Mouse (Mus musculus) heart, adult 2 months (tissue): ENCODE data around the gene Srgap3. TPM values are rescaled to one million over a fixed set of nuclear protein-coding genes. Genes with fewer than 3 reads are reported as not detected.

Source experiments
- DNase-seq, 2 experiments: peaks; one replicate each; pipeline ENCODE4 v3.0.0; 2021
- H3K27ac ChIP-seq: fragments of 200-600 bp; 2 replicates; pipeline ENCODE4 v1.8.1; 2022
- H3K27me3 ChIP-seq: fragments of 200-500 bp; 2 replicates; pipeline ENCODE4 v1.6.1; 2012; ENCODE audit warnings: mild to moderate bottlenecking, low read length, inconsistent platforms, mixed read lengths; ENCODE audit not compliant: control insufficient read depth, insufficient read depth
- H3K36me3 ChIP-seq: fragments of 200-500 bp; 2 replicates; pipeline ENCODE4 v1.6.1; 2012; ENCODE audit warnings: low read length, inconsistent platforms; ENCODE audit not compliant: control insufficient read depth, insufficient read depth
- H3K4me1 ChIP-seq: fragments of 200-500 bp; 2 replicates; pipeline ENCODE4 v1.6.1; 2011; ENCODE audit warnings: low read length; ENCODE audit not compliant: control insufficient read depth, insufficient read depth
- H3K4me3 ChIP-seq: fragments of 200-600 bp; 2 replicates; pipeline ENCODE4 v1.8.1; 2022
- H3K79me2 ChIP-seq: fragments of 200-500 bp; replicated peaks from 2 replicates; pipeline ENCODE4 v1.6.1; 2012; ENCODE audit warnings: mild to moderate bottlenecking, inconsistent platforms, low read length, moderate library complexity, mixed read lengths; ENCODE audit not compliant: control insufficient read depth, insufficient read depth
- H3K9ac ChIP-seq: fragments of 200-500 bp; 2 replicates; pipeline ENCODE4 v1.6.1; 2012; ENCODE audit warnings: low read depth, mild to moderate bottlenecking, control low read depth, inconsistent platforms, low read length, mixed read lengths
- CTCF ChIP-seq: fragments of 200-600 bp; IDR thresholded peaks from 2 replicates; pipeline ENCODE4 v1.8.1; 2022; ENCODE audit warnings: antibody characterized with exemption, mild to moderate bottlenecking, moderate library complexity
- EP300 ChIP-seq: fragments of 200-500 bp; IDR thresholded peaks from 2 replicates; pipeline ENCODE4 v1.6.1; 2011; ENCODE audit warnings: low read depth, low read length, control low read depth; ENCODE audit not compliant: insufficient read depth
- POLR2A ChIP-seq: fragments of 200-500 bp; IDR thresholded peaks from 2 replicates; pipeline ENCODE4 v1.6.1; 2011; ENCODE audit warnings: mild to moderate bottlenecking, low read depth, low read length, control low read depth; ENCODE audit not compliant: insufficient read depth
- WGBS: fragments of 180-500 bp; shearing (Covaris S2); methylation state at CpG from one replicate; pipeline ENCODE4 v1.1.7; 2018; 5-methylcytosine and 5-hydroxymethylcytosine counted together
- intact Hi-C: fragments of 180-260 bp; cut with DNase I; formaldehyde crosslinking; loops from one replicate; pipeline ENCODE4 v1.15.1; 2025
- polyA plus RNA-seq: library from polyadenylated mRNA; depleted of rRNA; stranded (reverse); fragments of >200 nt; gene quantifications from 2 replicates; pipeline ENCODE4 v1.2.3, GENCODE M21; 2012
- total RNA-seq, 2 experiments: library from RNA; stranded (reverse); gene quantifications; 2 replicates each; pipeline ENCODE4 v1.2.3; 2021

The Srgap3 gene
- total and polyA plus RNA-seq, 3 experiments: 0.42 to 1.4 (median 0.61) TPM

DNA sequence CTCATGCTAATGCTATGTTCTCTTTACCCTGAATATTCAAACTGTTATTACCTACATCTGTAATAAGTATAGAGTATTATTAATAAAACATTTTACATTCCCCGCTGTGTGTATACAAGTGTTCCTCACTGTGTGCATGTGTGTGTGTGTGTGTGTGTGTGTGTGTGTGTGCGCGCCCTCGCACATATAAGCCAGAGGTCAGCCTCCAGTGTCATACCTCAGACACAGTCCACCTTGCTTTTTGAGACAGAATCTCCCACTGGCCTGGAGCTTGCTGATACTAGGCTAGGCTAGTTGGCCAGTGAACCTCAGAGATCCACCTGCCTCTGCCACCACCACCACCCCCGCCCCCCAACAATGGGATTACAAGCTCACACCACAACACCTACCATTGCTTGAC is 43.3 kb downstream of the Srgap3 start:
- H3K27me3 ChIP-seq: no peaks in the 10 kb centered on the region; the same call in 1 of the 2 replicates
- H3K9ac ChIP-seq: no peak overlapping the region
- no peak overlapping the region for H3K4me3 ChIP-seq
- no peaks in the 10 kb centered on the region for H3K4me1 ChIP-seq
- DNase-seq: no peak
- intact Hi-C loops: no loop called here
- 95% methylated on average over 5 of the region's 5 CpGs for WGBS
- no peaks in the 10 kb centered on the region for H3K79me2 ChIP-seq
- TF ChIP-seq CTCF (no peak), POLR2A (no peak), EP300 (no peak)
- no peak overlapping the region for H3K27ac ChIP-seq
- no peaks in the 10 kb centered on the region for H3K36me3 ChIP-seq

DNA sequence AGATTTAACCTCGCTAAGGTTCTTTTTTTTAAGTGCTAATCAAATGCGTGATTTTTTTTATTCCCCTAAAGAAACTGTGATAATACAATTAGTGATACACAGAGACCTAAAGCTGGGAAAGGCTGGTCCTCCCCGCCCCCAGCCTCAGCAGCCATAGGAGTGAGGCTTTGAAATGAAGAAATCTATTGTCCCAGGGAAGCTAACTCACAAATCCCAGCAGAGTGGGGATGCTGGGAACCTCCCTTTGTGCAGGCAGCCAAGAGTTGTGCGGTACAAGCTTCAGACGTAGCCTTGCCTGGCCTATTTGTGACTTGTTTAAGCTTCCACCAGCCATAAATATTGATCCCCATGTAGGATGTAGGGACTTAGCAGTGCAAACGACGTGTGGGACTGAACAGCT is 43.8 kb downstream of the Srgap3 start:
- Histone ChIP-seq H3K36me3 (no peaks in the 10 kb centered on the region), H3K27ac (no peak overlapping the region), H3K4me1 (no peaks in the 10 kb centered on the region), H3K9ac (no peak overlapping the region), H3K27me3 (no peaks in the 10 kb centered on the region; the same call in 1 of the 2 replicates), H3K4me3 (no peak overlapping the region), H3K79me2 (no peaks in the 10 kb centered on the region)
- intact Hi-C loops: no loop called here
- TF ChIP-seq POLR2A: no peak
- TF ChIP-seq CTCF: no peak
- no peak for TF ChIP-seq EP300
- 33% methylated on average over 7 of the region's 7 CpGs for WGBS
- DNase-seq: no peak

GRCm38 (mm10) chr6:112902791-112903190 is 44.3 kb downstream of the Srgap3 start:
- no peaks in the 10 kb centered on the region for H3K4me1 ChIP-seq
- DNase-seq: no peak
- no peak overlapping the region for H3K4me3 ChIP-seq
- no peaks in the 10 kb centered on the region; the same call in 1 of the 2 replicates for H3K27me3 ChIP-seq
- no peak overlapping the region for H3K9ac ChIP-seq
- H3K36me3 ChIP-seq: no peaks in the 10 kb centered on the region
- no peak for TF ChIP-seq EP300
- TF ChIP-seq CTCF: no peak
- no peak for TF ChIP-seq POLR2A
- WGBS: 25% methylated on average over 3 of the region's 4 CpGs
- intact Hi-C loops: no loop called here
- H3K27ac ChIP-seq: no peak overlapping the region
- H3K79me2 ChIP-seq: no peaks in the 10 kb centered on the region

DNA sequence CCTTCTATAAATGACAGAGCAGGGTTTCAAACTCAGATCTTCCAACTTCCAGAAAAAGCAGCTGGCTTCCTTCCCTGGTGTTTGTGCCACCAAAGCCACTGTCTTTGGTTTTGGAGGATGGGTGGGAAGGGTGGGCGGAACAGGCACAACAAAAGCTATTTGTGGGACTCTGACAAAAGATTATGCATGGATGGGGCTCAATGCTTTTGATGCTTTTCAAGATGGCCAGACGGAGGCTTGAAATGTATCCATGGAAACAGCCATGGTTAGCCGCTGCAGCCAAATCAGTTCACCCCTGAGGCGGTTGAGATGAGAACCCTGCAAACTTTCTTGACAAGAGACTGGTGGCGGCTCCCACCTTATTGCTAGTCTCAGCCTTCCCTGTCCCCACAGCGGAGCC is 46.8 kb downstream of the Srgap3 start:
- Histone ChIP-seq H3K27ac (no peak overlapping the region), H3K9ac (no peak overlapping the region), H3K4me3 (no peak overlapping the region), H3K79me2 (no peaks in the 10 kb centered on the region), H3K36me3 (no peaks in the 10 kb centered on the region), H3K4me1 (no peaks in the 10 kb centered on the region), H3K27me3 (no peaks in the 10 kb centered on the region; the same call in 1 of the 2 replicates)
- DNase-seq: no peak
- intact Hi-C loops: no loop called here
- TF ChIP-seq CTCF (no peak), POLR2A (no peak), EP300 (no peak)
- 92% methylated on average over 6 of the region's 6 CpGs for WGBS

- no peak for TF ChIP-seq EP300
- Histone ChIP-seq H3K4me3 (no peak overlapping the region), H3K27me3 (no peaks in the 10 kb centered on the region; the same call in 1 of the 2 replicates), H3K36me3 (no peaks in the 10 kb centered on the region), H3K27ac (no peak overlapping the region), H3K79me2 (no peaks in the 10 kb centered on the region), H3K9ac (no peak overlapping the region), H3K4me1 (no peaks in the 10 kb centered on the region)
- DNase-seq: no peak
- intact Hi-C loops: no loop called here
- 65% methylated on average over 1 of the region's 1 CpGs for WGBS
These were observed 47.4 kb downstream of the Srgap3 start for GRCm38 (mm10) chr6:112899711-112900110.

DNA sequence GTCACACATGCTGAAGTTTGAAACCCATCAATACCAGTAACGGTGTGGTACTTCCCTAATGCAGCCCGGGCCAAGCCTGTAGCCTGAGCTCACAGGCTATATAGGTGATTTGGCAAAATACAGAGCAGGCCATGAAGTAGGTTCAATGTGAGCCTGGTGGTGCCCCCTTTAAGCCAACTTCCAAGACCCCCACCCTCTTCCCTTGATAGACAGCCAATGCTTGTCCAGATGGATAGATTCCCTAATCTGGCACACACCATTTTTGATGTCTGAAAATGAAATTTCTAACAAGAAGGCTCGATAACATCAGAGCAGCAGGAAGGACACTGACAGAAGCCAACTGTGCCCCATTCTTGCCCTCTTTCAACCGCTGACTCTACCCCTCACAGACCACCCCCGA is 47.8 kb downstream of the Srgap3 start:
- Histone ChIP-seq H3K27me3 (no peaks in the 10 kb centered on the region; the same call in 1 of the 2 replicates), H3K4me3 (no peak overlapping the region), H3K36me3 (no peaks in the 10 kb centered on the region), H3K27ac (no peak overlapping the region), H3K79me2 (no peaks in the 10 kb centered on the region), H3K4me1 (no peaks in the 10 kb centered on the region), H3K9ac (no peak overlapping the region)
- intact Hi-C loops: no loop called here
- whole genome bisulfite sequencing: 83% methylated on average over 5 of the region's 5 CpGs
- DNase-seq: no peak
- TF ChIP-seq POLR2A (no peak), EP300 (no peak), CTCF (no peak)
